Mouse (Mus musculus): ENCODE data around the gene Gm40193.
"Not testable (repeated sequence)": the region's sequence is repeated elsewhere in the genome, so short reads cannot be mapped to it uniquely, and the experiment has no call there.

Gm40193 gene

DNA sequence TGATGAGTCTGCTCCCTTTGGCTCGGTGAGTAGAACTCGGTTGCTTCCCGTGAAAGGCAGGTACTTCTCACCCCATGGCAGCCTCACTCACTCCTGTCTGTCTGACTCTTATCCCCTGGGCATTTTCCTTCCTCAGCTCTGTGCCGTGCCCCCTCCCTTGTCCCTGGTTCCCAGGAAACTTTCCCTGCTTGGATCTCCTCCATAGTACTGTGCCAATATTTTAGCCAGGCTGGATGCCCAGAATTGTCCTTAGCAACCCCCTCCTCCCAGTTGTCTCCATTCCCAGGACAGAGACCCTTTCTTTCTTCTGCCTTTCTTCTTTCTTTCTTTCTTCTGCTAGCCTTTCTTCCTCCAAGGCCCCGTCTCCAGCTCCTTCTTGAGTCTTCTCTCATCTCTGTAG lies 8.7 kb upstream of the Gm40193 start:
- DNase-seq (ENCODE audit: inconsistent age in 2 of 2, low spot score in 1 of 2), result peak in 1 of 2 experiments; percentile 31

DNA sequence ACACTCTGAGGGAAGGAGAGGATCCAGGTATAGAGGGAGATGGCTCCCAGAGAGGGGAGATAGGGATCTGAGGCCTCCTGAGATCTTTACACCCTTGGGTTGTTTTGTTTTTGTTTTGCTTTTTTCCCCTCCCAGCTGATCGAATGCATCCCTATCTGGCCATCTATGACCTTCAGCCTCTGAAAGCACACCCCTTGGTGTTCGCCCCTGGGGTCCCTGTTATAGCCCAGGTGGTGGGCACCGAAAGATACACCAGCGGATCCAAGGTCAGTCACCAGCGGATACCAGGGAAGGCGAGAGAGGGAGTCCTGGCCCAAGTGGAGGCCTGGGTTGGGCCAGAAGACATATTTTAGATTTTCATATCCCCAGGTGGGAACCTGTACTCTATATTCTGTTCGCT lies 8.2 kb upstream of the Gm40193 start:
- DNase-seq (ENCODE audit: inconsistent age in 2 of 2, low spot score in 1 of 2), result peak in 1 of 2 experiments; percentile 34

DNA sequence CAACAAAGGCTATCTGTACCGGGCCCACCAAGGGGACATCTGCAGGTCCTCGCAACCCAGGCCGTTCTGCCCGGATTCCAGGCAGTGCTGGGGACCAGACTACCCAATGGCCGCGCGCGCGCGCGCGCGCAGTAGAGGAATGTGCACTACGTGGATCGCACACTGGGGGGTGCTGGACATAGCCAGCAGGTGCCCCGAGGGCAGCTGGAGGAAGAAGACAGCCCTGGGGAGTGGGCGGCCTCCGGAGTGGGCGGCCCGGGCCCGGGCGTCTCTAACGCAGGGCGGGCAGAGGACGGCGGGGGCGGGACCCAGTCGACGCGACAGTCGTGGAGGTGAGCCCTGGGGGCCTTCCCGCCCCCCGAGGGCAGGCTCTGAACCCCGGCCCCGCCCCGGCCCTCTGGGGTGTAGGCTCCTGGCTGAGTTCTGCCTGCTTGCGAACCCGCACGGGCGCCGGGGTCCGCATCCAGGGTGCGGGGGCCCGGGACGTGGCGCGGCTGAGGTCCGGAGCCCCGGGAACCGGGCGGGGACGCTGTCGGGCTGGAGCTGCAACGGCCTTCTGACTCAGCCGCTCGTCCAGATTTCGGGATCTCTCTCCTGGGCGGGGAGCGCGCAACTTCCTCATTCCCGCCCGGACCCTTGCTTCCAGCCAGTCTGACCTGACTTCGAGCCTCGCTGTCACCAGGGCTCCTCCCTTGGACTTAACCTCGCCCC lies 7.3 kb upstream of the Gm40193 start, which contains the start of gene Pld2:
Gene Pld2 (plus strand): TSS at position 188 of the 711 bp plus-strand sequence.
- peak; percentile 94 to 96 for DNase-seq (ENCODE audit: inconsistent age in 2 of 2, low spot score in 1 of 2)

DNA sequence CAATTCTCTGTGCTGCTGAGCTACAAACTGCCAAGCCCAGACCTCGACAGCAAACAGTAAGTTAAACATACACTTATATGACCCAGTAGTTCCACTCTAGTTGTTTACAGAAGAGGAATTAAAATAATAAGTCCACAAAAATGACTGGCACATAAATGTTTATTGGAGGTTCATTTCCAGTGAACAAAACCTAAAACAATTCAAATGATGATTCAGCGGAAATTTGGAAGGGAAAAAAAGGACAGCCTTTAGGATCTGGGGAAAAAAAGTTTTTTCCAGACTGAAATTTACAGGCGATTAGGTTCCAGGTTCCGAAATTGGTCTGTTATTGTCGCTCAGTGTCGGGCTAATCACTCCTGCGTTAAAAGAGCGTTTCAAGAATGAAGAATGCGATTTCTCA lies 6.7 kb upstream of the Gm40193 start:
- peak in 1 of 2 experiments; percentile 30 for DNase-seq (ENCODE audit: inconsistent age in 2 of 2, low spot score in 1 of 2)

DNA sequence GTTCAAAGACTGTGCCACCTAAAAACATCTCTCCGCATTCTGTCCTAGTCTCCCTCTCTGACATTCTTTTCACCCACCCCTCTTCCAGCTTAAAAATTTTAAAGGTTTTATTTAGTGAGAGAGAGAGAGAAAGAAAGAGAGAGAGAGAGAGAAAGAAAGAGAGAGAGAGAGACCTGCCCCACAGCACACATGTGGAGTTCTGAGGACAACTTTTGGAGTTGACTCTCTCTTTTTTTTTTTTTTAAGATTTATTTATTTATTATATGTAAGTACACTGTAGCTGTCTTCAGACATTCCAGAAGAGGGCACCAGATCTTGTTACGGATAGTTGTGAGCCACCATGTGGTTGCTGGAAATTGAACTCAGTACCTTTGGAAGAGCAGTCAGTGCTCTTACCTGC lies 1.7 kb downstream of the Gm40193 start:
- DNase-seq (ENCODE audit: inconsistent age in 2 of 2, low spot score in 1 of 2), result not testable (repeated sequence)

DNA sequence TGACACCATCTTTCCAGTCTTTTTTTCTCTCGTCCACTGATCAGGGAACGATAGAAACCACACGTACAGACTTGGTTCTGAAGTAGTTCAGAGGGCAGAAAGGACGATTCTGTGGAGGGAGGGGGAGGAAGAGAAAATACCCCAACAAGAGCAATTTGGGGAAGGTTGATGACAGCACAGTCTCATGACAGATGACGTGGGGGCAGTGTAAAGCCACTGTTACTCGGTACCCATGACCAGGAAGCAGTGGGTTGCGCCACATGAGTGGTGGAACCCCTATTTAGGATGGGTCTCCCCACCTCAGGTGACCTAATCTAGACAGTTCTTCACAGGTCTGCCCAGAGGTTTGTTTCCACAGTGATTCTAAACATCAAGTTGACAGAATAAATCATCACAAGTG lies 4.1 kb downstream of the Gm40193 start:
- DNase-seq (ENCODE audit: inconsistent age in 2 of 2, low spot score in 1 of 2), result peak in 1 of 2 experiments; percentile 20

DNA sequence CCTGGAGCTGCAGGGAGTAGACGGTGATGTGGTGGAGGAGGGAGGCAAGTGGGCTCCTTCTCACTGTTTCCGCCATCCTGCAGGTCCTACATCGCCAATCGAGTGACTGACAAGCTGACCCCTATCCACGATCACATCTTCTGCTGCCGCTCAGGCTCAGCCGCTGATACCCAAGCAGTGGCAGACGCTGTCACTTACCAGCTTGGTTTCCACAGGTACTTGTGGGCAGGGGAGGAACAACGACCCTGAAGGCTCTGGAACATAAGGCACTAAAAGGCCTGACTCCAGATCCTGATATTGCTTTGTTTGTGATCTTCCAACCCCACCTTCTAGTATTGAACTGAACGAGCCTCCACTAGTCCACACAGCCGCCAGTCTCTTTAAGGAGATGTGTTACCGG lies 6.5 kb downstream of the Gm40193 start:
- DNase-seq (ENCODE audit: inconsistent age in 2 of 2, low spot score in 1 of 2), result no peak

DNA sequence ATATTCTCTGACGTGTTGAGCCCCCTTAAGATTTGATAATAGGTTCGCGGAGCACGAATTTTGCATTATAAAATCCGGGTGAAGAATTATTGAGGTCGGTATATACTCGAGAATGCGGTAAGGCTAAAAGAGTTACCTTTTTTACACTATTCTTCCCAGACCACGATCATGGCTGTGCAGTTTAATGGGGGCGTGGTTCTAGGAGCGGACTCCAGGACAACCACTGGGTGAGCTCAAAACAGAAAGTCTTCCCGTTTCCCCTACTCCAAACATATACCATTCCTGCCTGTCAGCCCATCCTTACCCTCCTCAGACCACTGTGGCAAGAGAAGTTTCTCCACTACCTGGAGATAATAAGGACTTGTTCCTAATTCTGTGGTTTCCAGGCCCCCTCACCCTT lies 7.0 kb downstream of the Gm40193 start:
- no peak for DNase-seq (ENCODE audit: inconsistent age in 2 of 2, low spot score in 1 of 2)

DNA sequence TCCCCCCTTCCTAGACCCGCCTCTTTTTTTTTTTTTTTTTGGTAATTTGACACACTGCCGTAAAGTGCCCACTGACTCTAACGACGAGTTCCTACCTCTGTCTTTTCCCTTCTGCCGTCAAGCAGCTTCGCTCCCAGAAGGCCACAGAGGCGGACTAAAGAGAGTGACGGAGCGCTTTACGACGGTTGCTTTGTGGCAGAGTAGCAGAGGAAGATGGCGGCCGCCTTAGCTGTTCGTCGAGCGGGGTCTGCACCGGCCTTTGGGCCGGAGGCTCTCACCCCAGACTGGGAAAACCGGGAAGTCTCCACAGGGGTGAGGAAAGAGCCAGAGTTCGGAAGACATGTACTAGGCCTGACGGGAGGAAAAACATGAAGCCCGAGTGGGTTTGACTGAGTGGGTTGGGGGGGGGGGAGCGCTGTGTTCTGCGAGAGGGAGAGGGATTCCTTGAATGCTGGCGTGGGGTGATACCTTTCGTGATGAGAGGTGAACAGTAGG lies 7.5 kb downstream of the Gm40193 start, which contains the start of gene Psmb6:
Gene Psmb6 (plus strand): TSS at position 184 of the 495 bp plus-strand sequence.
- peak; percentile 93 to 97 for DNase-seq (ENCODE audit: inconsistent age in 2 of 2, low spot score in 1 of 2)

DNA sequence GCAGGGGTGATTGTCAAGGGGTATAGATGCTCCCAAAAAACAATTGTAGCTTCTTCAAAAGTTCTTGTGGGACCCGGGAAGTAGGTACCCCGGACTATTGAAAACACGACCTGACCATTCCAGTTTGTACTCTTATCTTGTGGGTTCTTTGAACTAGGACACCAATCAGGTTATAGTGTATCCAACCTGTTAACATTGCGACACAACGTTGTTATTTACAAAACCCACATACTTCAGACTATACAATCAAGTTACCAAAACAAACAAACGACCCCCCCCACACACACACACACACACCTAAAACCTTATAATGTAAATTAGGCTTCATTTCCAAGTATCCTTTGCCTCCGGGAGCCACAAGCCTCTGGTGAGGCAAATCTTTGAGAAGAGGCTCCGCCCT lies 8.0 kb downstream of the Gm40193 start:
- DNase-seq (ENCODE audit: inconsistent age in 2 of 2, low spot score in 1 of 2), result no peak

DNA sequence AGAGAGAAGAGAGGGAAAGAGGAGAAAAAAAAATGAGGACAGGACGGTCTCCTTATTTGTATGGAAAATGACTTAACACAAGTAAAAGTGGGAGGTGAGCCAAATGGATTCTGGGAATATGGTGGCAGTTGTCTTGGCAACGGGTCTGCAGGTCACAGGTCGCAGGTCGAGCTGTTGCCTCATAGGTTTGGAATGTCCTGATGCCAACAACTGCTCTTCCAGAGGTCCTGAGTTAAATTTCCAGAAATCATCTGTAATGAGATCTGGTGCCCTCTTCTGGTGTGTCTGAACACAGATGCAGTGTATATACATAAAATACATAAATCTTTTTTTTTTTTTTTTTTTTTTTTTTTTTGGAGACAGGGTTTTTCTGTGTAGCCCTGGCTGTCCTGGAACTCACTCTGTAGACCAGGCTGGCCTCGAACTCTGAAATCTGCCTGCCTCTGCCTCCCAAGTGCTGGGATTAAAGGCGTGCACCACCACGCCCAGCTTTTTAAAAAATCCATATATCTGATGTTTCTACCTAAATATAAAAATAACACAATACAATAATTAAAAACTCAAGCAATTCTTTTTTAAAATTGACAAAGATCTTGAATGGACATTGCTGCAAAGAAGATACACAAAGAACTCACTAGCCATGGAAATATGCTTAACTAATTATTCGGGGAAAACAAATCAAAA lies 9.3 kb downstream of the Gm40193 start:
- peak in 1 of 2 experiments; percentile 33 for DNase-seq (ENCODE audit: inconsistent age in 2 of 2, low spot score in 1 of 2)

DNA sequence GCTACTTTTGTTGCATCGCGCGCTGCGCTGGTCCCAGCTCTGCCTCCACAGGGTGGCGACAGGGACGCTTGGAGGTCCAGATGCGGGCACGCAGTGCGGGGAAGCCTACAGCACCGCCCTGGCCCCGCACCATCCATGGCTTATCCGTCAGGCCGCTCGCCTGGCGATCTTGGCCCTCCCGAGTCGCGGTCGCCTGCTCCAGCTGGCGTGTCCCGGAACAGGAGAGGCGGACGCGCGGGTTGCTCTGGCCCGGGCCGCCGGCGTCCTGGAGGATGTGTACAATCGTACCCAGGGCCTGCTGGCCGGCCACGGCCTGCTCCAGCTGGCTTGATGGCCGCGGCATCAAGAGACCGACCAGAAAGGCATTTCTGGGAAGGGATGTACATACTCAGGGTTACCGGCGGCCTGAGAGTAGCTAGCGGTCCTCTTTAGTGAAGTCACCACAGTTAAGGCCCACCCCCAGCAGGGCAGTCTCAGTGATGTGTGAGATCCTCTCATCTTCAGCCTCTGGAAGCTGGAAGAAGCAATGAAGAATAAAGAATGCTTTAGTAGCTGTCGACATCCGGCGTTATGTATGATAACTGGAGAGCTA lies 12.5 kb downstream of the Gm40193 start:
- DNase-seq (ENCODE audit: inconsistent age in 2 of 2, low spot score in 1 of 2), result peak; percentile 56 to 79

DNA sequence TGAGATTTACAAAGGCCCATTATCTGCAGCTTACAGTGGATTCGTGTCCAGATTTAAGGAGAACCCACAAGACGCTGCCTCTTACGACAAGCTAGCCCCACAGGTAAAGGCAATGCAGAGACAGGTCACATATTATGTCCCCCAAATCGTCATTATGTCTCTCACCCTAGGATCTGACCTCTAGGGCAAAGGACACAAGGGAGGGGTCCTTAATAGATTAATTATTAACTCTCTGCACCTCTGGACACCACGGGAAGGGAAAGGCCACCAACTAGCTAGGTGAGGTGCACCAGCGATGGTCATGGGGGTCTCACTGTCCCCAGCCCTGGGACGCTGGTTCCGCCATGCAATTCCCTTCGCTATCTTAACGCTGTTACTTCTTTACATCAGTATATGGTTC lies 13.8 kb downstream of the Gm40193 start, which contains the start of gene Gltpd2:
Gene Gltpd2 (plus strand): TSS at position 274 of the 400 bp plus-strand sequence.
- DNase-seq (ENCODE audit: inconsistent age in 2 of 2, low spot score in 1 of 2), result no peak

DNA sequence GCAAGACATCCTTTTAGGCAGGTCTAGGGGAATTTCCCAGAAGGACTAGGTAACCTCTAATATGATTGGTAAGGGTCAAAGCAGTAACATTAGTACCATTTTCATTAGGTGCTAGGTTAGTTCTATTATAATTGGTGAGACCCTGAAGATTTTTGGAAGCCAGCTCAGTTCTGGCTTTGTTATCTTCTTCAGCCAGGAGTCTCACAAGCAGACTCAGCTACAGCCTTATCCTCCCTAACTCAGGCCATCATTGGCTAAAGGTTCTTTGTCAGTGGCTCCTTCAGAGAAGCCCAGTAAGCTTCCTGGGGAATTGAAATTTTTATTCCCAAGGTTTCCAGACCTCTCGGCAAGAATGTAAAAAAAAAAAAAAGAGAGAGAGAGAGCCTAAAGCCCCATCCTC lies 14.3 kb downstream of the Gm40193 start:
- DNase-seq (ENCODE audit: inconsistent age in 2 of 2, low spot score in 1 of 2), result no peak

DNA sequence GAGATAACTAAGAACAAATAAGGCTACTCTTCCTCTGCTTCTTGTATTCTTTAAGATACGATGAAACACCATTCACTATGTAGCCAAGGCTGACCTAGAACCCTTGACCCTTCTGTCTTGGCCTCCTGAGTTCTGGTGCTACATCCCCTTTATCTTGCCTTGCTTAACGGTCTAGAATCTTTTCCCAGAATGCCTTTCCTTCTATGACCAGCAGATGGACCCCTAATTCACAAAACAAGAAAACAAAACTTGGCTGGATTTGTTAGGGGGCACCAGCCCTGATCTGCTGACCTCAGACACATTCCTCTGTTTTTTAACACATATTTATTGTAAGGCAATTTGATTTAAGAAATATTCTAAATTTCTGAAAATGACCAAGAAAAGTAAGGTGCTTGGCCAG lies 16.4 kb downstream of the Gm40193 start:
- DNase-seq (ENCODE audit: inconsistent age in 2 of 2, low spot score in 1 of 2), result peak in 1 of 2 experiments; percentile 83

DNA sequence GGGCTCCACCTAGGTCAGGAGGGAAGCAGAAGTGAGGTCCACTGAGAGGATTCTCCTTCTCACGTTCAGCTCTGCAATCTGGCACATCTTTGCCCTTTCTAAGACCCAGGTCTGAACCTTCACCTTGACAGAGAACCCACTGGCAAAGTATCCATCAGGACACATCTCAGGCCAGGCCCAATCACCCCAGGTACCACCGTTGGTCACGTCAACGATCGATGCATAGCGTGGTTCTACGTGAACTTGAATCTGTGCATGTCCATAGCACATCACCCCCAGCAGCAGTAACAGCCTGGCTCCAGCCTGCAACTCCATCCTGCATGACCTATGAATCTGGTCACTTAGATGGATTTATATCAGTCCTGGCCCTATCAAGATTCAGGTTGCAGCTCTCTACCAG lies 18.5 kb downstream of the Gm40193 start, which contains the start of gene Vmo1:
Gene Vmo1 (minus strand): TSS at position 329 of the 400 bp plus-strand sequence.
- no peak for DNase-seq (ENCODE audit: inconsistent age in 2 of 2, low spot score in 1 of 2)

DNA sequence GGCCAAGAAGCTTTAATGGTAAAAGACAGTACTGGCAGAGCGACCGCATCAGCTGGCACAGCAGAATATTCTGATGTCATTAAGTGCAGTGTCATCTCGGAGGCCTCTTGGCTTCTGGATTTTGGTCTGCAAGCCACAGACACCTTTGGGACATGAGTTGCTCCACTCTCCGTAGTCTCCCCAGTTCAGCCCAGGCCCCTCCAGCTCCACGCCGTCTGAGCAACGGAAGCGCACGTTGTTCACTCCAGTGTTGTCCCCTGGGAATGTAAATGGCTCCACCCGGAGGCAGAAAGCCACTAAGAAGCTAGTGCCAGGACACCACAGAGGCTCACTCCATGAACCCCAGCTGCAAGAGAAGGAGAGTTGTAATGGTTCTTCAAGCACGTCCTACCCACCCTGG lies 19.2 kb downstream of the Gm40193 start:
- DNase-seq (ENCODE audit: inconsistent age in 2 of 2, low spot score in 1 of 2), result peak in 1 of 2 experiments; percentile 56

DNA sequence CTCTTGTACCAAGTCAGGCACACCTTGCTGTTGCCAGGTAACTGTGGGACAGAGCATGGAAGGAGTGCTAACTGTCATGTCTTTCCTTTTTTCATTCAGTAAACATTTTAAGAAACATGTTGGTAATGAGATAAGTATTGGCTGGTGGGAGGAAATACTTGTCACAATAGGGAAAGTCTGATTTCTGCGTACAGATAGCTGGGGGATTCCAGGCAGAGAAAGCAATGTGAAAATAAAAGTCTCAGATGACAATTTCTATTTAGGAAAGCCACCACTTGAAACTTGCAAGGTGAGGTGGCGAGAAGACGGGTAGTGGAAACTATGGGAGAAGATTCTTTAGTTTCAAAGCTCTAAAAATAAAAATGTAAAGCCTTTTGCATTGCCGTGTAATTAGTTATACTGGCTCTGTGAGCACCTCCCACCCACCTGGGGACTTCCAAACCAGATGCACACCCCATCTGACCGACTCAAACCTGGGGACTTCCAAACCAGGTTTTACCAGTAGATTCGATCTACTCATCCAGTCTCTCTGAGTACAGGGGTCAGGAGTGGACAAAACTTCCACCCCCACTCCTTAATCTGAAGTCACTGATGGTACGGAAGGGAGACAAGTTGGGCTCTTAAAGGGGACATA lies 19.9 kb downstream of the Gm40193 start:
- no peak for DNase-seq (ENCODE audit: inconsistent age in 2 of 2, low spot score in 1 of 2)

DNA sequence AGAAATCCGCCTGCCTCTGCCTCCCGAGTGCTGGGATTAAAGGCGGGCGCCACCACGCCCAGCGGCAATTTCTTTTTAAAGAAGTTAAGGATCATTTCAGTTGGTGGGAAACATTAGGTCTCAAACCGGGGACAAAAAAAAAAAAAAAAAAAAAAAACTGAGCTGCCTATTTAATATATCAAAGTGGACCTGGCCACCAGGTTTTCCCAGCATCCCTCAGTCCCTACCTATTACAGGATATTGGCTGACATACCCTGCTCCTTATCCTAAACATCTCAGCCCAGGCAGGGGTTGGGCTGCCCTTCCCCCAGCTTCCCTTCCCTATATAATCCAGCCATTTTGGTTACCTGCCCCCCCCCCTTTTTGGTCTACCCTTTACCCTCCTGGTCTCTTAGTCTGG lies 20.9 kb downstream of the Gm40193 start:
- DNase-seq (ENCODE audit: inconsistent age in 2 of 2, low spot score in 1 of 2), result no peak

DNA sequence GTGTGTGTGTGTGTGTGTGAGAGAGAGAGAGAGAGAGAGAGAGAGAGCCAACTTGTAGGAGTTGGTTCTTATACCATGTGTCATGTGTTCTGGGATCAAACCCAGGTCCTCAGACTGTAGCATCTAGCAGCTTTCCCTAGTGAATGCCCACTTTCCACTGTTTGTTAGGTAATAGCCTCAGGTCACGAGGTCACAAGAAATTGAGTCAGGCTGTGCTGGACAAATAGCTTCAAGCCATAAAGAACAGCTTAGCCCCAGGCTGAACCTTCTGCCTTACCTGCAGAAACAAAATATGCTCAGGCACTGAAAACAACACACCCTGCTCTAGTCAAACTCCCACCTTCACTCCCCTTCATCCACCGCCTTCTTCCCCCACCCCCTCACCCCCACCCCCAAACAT lies 21.5 kb downstream of the Gm40193 start:
- DNase-seq (ENCODE audit: inconsistent age in 2 of 2, low spot score in 1 of 2), result no peak
